ENCODE assay signal across 26 mouse cellular contexts in genomic region chr19:49681204-49681603, GRCm38 (mm10).
DNase-seq lines count a peak whose midpoint lies in the region; ATAC-seq lines count a peak whose summit lies in the region.
"Had no signal": no experiment of that assay in that cellular context is flagged by ENCODE, and none has a peak within 500 bp of the region (broad histone marks: within the 10 kb centered on the region; RNA-seq: fewer than 3 reads in every experiment).

No protein-coding gene starts in this region.

- no peak overlapping the region for H3K4me2 ChIP-seq in forebrain, embryonic 11.5 days (ENCODE audit: low read depth, low read length, severe bottlenecking)
- H3K4me2 ChIP-seq in forebrain, embryonic 13.5 days, result no peak overlapping the region
- H3K4me2 ChIP-seq: embryonic facial prominence, embryonic 15.5 days; hindbrain, embryonic 14.5 days; limb, embryonic 15.5 days; lung, embryonic 14.5 days; midbrain, embryonic 15.5 days; neural tube, embryonic 13.5 days had no signal

- WGBS in forebrain, embryonic 11.5 days, result 51% methylated on average over 3 of the region's 3 CpGs
- WGBS in forebrain, embryonic 13.5 days, result 27% methylated on average over 3 of the region's 3 CpGs

- no peaks in the 10 kb centered on the region; the same call in 1 of the 2 replicates for H3K9me3 ChIP-seq in forebrain, embryonic 11.5 days (ENCODE audit: control insufficient read depth, low read length)
- peaks cover 14% of the 10 kb centered on the region for H3K9me3 ChIP-seq in forebrain, embryonic 13.5 days (replicated peaks)
- H3K9me3 ChIP-seq: embryonic facial prominence, embryonic 15.5 days; limb, embryonic 15.5 days; midbrain, embryonic 15.5 days had no signal

- ATAC-seq in forebrain, embryonic 11.5 days (replicated peaks; ENCODE audit: low FRiP score), result peak; percentile 70
- no peak for ATAC-seq in forebrain, embryonic 13.5 days
- ATAC-seq: CD4-positive, CD25-positive, alpha-beta regulatory T cell, adult 4 months; inflammation-experienced regulatory T-cells, adult 6 months; midbrain, embryonic 15.5 days had no signal

- H3K36me3 ChIP-seq in forebrain, embryonic 11.5 days (ENCODE audit: control insufficient read depth, insufficient read depth, low read length), result no peaks in the 10 kb centered on the region
- no peaks in the 10 kb centered on the region for H3K36me3 ChIP-seq in forebrain, embryonic 13.5 days (ENCODE audit: poor library complexity, severe bottlenecking)
- H3K36me3 ChIP-seq: embryonic facial prominence, embryonic 15.5 days; heart, embryonic 10.5 days; limb, embryonic 15.5 days; midbrain, embryonic 15.5 days; neural tube, embryonic 13.5 days had no signal

- no peaks in the 10 kb centered on the region for H3K27me3 ChIP-seq in forebrain, embryonic 11.5 days (ENCODE audit: control insufficient read depth, insufficient read depth, low read length)
- H3K27me3 ChIP-seq in forebrain, embryonic 13.5 days, result no peaks in the 10 kb centered on the region
- H3K27me3 ChIP-seq: embryonic facial prominence, embryonic 15.5 days; limb, embryonic 15.5 days; midbrain, embryonic 15.5 days; neural tube, embryonic 13.5 days had no signal

- DNase-seq in forebrain, embryonic 11.5 days (ENCODE audit: low spot score), result no peak
- DNase-seq in left cerebral cortex, adult 18-20 months (ENCODE audit: low spot score in 2 of 2), result peak; percentile 7 to 42
- DNase-seq in left cerebral cortex, postnatal 10 days (ENCODE audit: extremely low spot score in 1 of 2, low spot score in 2 of 2), result no peak
- DNase-seq in right cerebral cortex, adult 2 months (ENCODE audit: low spot score in 2 of 2), result peak; percentile 30 to 34
- DNase-seq in right cerebral cortex, postnatal 14 days, result no peak
- peak; percentile 29 for DNase-seq in telencephalon, adult 2 months (ENCODE audit: low read depth, low spot score)
- no peak for DNase-seq in heart, adult 18-20 months
- DNase-seq: adrenal gland, postnatal 14 days; cerebellum, adult 9-10 months; gastrocnemius, postnatal 36 days; heart, postnatal 4 days; kidney, adult 18-20 months; kidney, postnatal 4 days; lung, embryonic 14.5 days; thymus, postnatal 36 days had no signal

- H3K4me1 ChIP-seq in forebrain, embryonic 11.5 days (replicated peaks; ENCODE audit: control insufficient read depth, insufficient read depth, low read length), result no peaks in the 10 kb centered on the region
- H3K4me1 ChIP-seq in forebrain, embryonic 13.5 days, result no peaks in the 10 kb centered on the region
- H3K4me1 ChIP-seq: embryonic facial prominence, embryonic 15.5 days; heart, embryonic 10.5 days; limb, embryonic 15.5 days; midbrain, embryonic 15.5 days had no signal

- no peak overlapping the region for H3K4me3 ChIP-seq in forebrain, embryonic 11.5 days (ENCODE audit: low read depth, low read length)
- H3K4me3 ChIP-seq in forebrain, embryonic 13.5 days, result no peak overlapping the region
- H3K4me3 ChIP-seq: embryonic facial prominence, embryonic 15.5 days; heart, embryonic 10.5 days; limb, embryonic 15.5 days; midbrain, embryonic 15.5 days; myocyte; neural tube, embryonic 13.5 days had no signal

- intact Hi-C loops in left cerebral cortex, postnatal 10 days (cut with DNase I), result no loop called here

- no peak overlapping the region for H3K9ac ChIP-seq in forebrain, embryonic 11.5 days (ENCODE audit: low read length)
- no peak overlapping the region for H3K9ac ChIP-seq in forebrain, embryonic 13.5 days
- H3K9ac ChIP-seq: embryonic facial prominence, embryonic 15.5 days; hindbrain, embryonic 14.5 days; limb, embryonic 15.5 days; liver, embryonic 14.5 days; lung, embryonic 14.5 days; midbrain, embryonic 15.5 days; neural tube, embryonic 13.5 days had no signal

- no peak overlapping the region for H3K27ac ChIP-seq in forebrain, embryonic 11.5 days (ENCODE audit: low read depth, low read length)
- H3K27ac ChIP-seq in forebrain, embryonic 13.5 days, result no peak overlapping the region
- H3K27ac ChIP-seq: embryonic facial prominence, embryonic 15.5 days; heart, embryonic 10.5 days; hindbrain, embryonic 14.5 days; limb, embryonic 15.5 days; liver, embryonic 14.5 days; midbrain, embryonic 15.5 days; neural tube, embryonic 13.5 days had no signal

Comparison
In these comparisons a context has a peak if more than half of its experiments do, and no peak if none do; other contexts are left out.
1. DNase-seq: peak in left cerebral cortex, adult 18-20 months (2 of 2), right cerebral cortex, adult 2 months (2 of 2) and telencephalon, adult 2 months (single experiment); none in forebrain, embryonic 11.5 days (single experiment), left cerebral cortex, postnatal 10 days (0 of 2), right cerebral cortex, postnatal 14 days (single experiment) and heart, adult 18-20 months (0 of 2).